Mouse (Mus musculus): ENCODE data around the gene Mthfd2.

Gene Mthfd2

GRCm38 (mm10) chr6:83267616-83268015 is 58.1 kb downstream of the Mthfd2 start:
- no peak for DNase-seq (ENCODE audit: low spot score)

- DNase-seq (ENCODE audit: low spot score), result no peak
Observed at GRCm38 (mm10) chr6:83265653-83266052, 60.1 kb downstream of the Mthfd2 start.

GRCm38 (mm10) chr6:83265253-83265652 is 60.5 kb downstream of the Mthfd2 start:
- DNase-seq (ENCODE audit: low spot score), result no peak

- DNase-seq (ENCODE audit: low spot score), result no peak
Observed at GRCm38 (mm10) chr6:83264516-83264915, 61.2 kb downstream of the Mthfd2 start.
